20 mouse cellular contexts compared by ENCODE assay signal in the genomic region with DNA sequence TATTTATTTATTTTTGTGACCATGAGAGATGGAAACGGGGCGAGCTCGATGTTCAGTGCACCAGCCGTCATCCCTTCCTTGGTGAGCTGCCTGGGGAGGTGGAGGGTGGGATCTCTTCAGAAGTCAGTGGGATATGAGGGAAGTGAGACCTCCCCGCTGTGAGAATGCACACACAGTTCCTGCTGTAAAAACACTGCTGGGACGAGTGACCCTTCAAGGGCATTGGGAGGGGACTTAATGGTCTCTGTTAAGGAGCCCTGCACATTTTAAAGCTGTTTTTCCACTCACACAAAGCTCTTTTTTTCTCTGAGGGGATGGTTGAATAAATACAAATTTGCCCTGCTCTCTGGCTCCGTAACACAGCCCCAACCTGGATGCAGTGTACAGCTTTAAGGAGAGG. TPM values are rescaled to one million over a fixed set of nuclear protein-coding genes. Genes with fewer than 3 reads are reported as not detected.
"Had no signal": no experiment of that assay in that cellular context is flagged by ENCODE, and none has a peak within 500 bp of the region (broad histone marks: within the 10 kb centered on the region; RNA-seq: fewer than 3 reads in every experiment).

No protein-coding gene starts in this region.

- H3K4me3 ChIP-seq: layer of hippocampus, adult 2 months; limb, embryonic 10.5 days; limb, embryonic 13.5 days; liver, embryonic 12.5 days; liver, embryonic 15.5 days; lung, embryonic 15.5 days; megakaryocyte, embryonic 14.5 days; midbrain, embryonic 10.5 days; midbrain, embryonic 15.5 days had no signal

- H3K9ac ChIP-seq: limb, embryonic 13.5 days; liver, embryonic 12.5 days; liver, embryonic 15.5 days; lung, embryonic 15.5 days; midbrain, embryonic 15.5 days had no signal

- H3K4me1 ChIP-seq: liver, embryonic 12.5 days; liver, embryonic 15.5 days; lung, embryonic 15.5 days; megakaryocyte, embryonic 14.5 days; midbrain, embryonic 10.5 days; midbrain, embryonic 15.5 days had no signal

- DNase-seq: kidney, adult 8-10 months; kidney, postnatal 25 days; layer of hippocampus, adult 9-11 months; liver; lung, adult 18-20 months; lung, postnatal 10 days; lung, postnatal 36 days; thymus, adult 18-20 months; thymus, postnatal 36 days had no signal

- H3K27ac ChIP-seq: layer of hippocampus, adult 2 months; limb, embryonic 10.5 days; limb, embryonic 13.5 days; liver, embryonic 12.5 days; liver, embryonic 15.5 days; lung, embryonic 15.5 days; midbrain, embryonic 10.5 days; midbrain, embryonic 15.5 days had no signal

- ATAC-seq: liver, embryonic 12.5 days; midbrain, embryonic 15.5 days had no signal

- H3K27me3 ChIP-seq: limb, embryonic 13.5 days; liver, embryonic 12.5 days; liver, embryonic 15.5 days; lung, embryonic 15.5 days; megakaryocyte, embryonic 14.5 days; midbrain, embryonic 15.5 days had no signal

- H3K9me3 ChIP-seq: limb, embryonic 10.5 days; limb, embryonic 13.5 days; liver, embryonic 12.5 days; liver, embryonic 15.5 days; lung, embryonic 15.5 days; midbrain, embryonic 10.5 days; midbrain, embryonic 15.5 days had no signal

- H3K4me2 ChIP-seq: limb, embryonic 13.5 days; liver, embryonic 12.5 days; liver, embryonic 15.5 days; lung, embryonic 15.5 days; midbrain, embryonic 15.5 days had no signal

- H3K36me3 ChIP-seq: limb, embryonic 10.5 days; limb, embryonic 13.5 days; liver, embryonic 12.5 days; liver, embryonic 15.5 days; lung, embryonic 15.5 days; midbrain, embryonic 10.5 days; midbrain, embryonic 15.5 days had no signal

RNA-seq across cellular contexts. Expression of gene Tunar, which starts 49.1 kb away (rescaled TPM):
- polyA plus RNA-seq: liver, embryonic 12.5 days; spleen, adult 2 months; urinary bladder, adult 2 months had no signal
